Mouse (Mus musculus) c-Kit-positive CD71-positive TER-119-positive erythroid progenitor cells, embryonic 14.5 days (primary cell): ENCODE measurements around the gene Ripply3.

Experiments used
- DNase-seq: peaks from one replicate; pipeline ENCODE4 v3.0.0-alpha.2; 2013; ENCODE audit warnings: low spot score

Ripply3 gene

GRCm38 (mm10) chr16:94360578-94361350, 32.5 kb downstream of the Ripply3 start:
- no peak for DNase-seq

GRCm38 (mm10) chr16:94362174-94362873, 34.1 kb downstream of the Ripply3 start:
- no peak for DNase-seq

- no peak for DNase-seq
Observed at GRCm38 (mm10) chr16:94363814-94364213, 35.6 kb downstream of the Ripply3 start.

GRCm38 (mm10) chr16:94365435-94365834, 37.2 kb downstream of the Ripply3 start:
- no peak for DNase-seq

- DNase-seq, result no peak
Observed at GRCm38 (mm10) chr16:94369596-94370172, 41.5 kb downstream of the Ripply3 start.

- DNase-seq, result peak; percentile 77
Observed at GRCm38 (mm10) chr16:94370173-94370914, 42.1 kb downstream of the Ripply3 start, which contains the start of gene Ttc3. TSS of gene Ttc3 (plus strand) at chr16:94370618.

- peak; percentile 48 for DNase-seq
Observed at GRCm38 (mm10) chr16:94370915-94371300, 42.7 kb downstream of the Ripply3 start.

GRCm38 (mm10) chr16:94371301-94371931, 43.2 kb downstream of the Ripply3 start, which contains the start of gene Pigp:
TSS of gene Pigp (minus strand) at chr16:94371842.
- DNase-seq, result no peak

- no peak for DNase-seq
Observed at GRCm38 (mm10) chr16:94379386-94379785, 51.2 kb downstream of the Ripply3 start.

- no peak for DNase-seq
Observed at GRCm38 (mm10) chr16:94383277-94383676, 55.1 kb downstream of the Ripply3 start.
